Mouse (Mus musculus) heart, postnatal 0 days (tissue): ENCODE results near the gene Anapc1.

ENCODE experiments used
- CTCF ChIP-seq: IDR thresholded peaks from 2 replicates; pipeline ENCODE4 v1.5.1; 2016; ENCODE audit warnings: antibody characterized with exemption, control low read depth, low read depth
- EP300 ChIP-seq: IDR thresholded peaks from 2 replicates; pipeline ENCODE4 v1.6.1; 2016; ENCODE audit warnings: antibody characterized with exemption, low read depth

DNA sequence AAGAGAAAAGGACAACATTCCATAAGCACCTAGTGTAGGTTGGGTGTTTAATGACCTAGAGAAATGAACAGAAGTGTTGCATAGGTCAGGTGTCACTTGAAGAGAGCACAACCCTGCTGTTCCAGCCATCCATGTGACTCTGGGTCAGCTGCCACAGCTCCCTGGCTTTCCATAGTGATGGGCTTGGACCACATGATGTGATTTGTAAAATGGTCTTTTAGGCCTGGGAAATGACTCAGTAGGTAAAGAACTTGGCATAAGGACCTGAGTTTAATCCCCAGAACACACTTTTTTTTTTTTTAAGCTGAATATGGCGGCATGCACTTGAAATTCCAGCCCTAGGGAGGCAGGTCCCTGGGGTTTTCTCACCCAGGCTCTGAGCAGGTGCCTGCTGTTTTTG is 44.8 kb upstream of the Anapc1 start:
- TF ChIP-seq CTCF (no peak), EP300 (no peak)
